Mouse (Mus musculus) heart, postnatal 0 days (tissue): Measurements from ENCODE around the gene Scnn1b.

ENCODE experiments used
- CTCF ChIP-seq: IDR thresholded peaks from 2 replicates; pipeline ENCODE4 v1.5.1; 2016; ENCODE audit warnings: antibody characterized with exemption, control low read depth, low read depth
- EP300 ChIP-seq: IDR thresholded peaks from 2 replicates; pipeline ENCODE4 v1.6.1; 2016; ENCODE audit warnings: antibody characterized with exemption, low read depth

DNA sequence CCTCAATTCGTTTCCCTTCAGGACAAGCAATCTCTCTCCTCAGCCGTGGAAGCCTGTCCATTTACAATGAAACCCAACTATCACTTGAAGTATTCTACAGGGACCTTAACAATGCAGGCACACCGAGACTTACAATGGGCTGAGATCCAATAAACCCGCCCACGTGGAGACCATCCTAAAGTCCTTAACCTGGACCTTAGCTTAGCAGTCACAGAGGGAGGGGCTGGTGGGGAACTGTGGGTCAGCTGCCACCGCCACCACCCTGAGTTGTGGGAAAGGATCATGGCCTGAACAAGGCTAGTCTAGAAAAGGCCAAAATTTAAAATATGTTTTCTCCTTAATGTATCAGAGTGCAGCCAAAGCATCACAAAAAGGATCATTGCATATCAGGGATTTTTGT lies 74.4 kb downstream of the Scnn1b start:
- TF ChIP-seq CTCF (no peak), EP300 (no peak)
